25 mouse cellular contexts compared by ENCODE assay signal in genomic region chr4:148946071-148946470, GRCm38 (mm10).
DNase-seq lines count a peak whose midpoint lies in the region; ATAC-seq and TF ChIP-seq lines count a peak whose summit lies in the region.
"Had no signal": no experiment of that assay in that cellular context is flagged by ENCODE, and none has a peak within 500 bp of the region (broad histone marks: within the 10 kb centered on the region; RNA-seq: fewer than 3 reads in every experiment).

No protein-coding gene starts in this region.

- no peak overlapping the region for H3K27ac ChIP-seq in forebrain, embryonic 15.5 days (replicated peaks)
- H3K27ac ChIP-seq in forebrain, embryonic 11.5 days (ENCODE audit: low read depth, low read length) = no peak overlapping the region
- peak overlapping the region; percentile 55 for H3K27ac ChIP-seq in heart, embryonic 15.5 days
- no peak overlapping the region for H3K27ac ChIP-seq in lung, postnatal 0 days (ENCODE audit: low read length)
- H3K27ac ChIP-seq: embryonic facial prominence, embryonic 10.5 days; forebrain, embryonic 10.5 days; hindbrain, postnatal 0 days; layer of hippocampus, adult 2 months; limb, embryonic 10.5 days; liver, embryonic 15.5 days; macrophage; midbrain, embryonic 15.5 days; neural tube, embryonic 13.5 days had no signal

- no peak for TF ChIP-seq CTCF in lung, postnatal 0 days (IDR thresholded peaks at IDR 0.05)

- peaks cover 25% of the 10 kb centered on the region for H3K4me1 ChIP-seq in forebrain, embryonic 15.5 days
- peaks cover 12% of the 10 kb centered on the region for H3K4me1 ChIP-seq in forebrain, embryonic 11.5 days (replicated peaks; ENCODE audit: control insufficient read depth, insufficient read depth, low read length)
- peaks cover 50% of the 10 kb centered on the region for H3K4me1 ChIP-seq in heart, embryonic 15.5 days (replicated peaks)
- peaks cover under 1% of the 10 kb centered on the region for H3K4me1 ChIP-seq in lung, postnatal 0 days (ENCODE audit: insufficient read depth, low read depth, low read length)

- no peak overlapping the region for H3K9ac ChIP-seq in forebrain, embryonic 15.5 days (replicated peaks)
- no peak overlapping the region for H3K9ac ChIP-seq in forebrain, embryonic 11.5 days (ENCODE audit: low read length)
- H3K9ac ChIP-seq in heart, embryonic 15.5 days = no peak overlapping the region; the same call in 1 of the 2 replicates
- H3K9ac ChIP-seq in lung, postnatal 0 days (replicated peaks; ENCODE audit: low read depth) = no peak overlapping the region
- H3K9ac ChIP-seq: heart, embryonic 12.5 days; liver, embryonic 15.5 days; midbrain, embryonic 15.5 days; neural tube, embryonic 13.5 days had no signal

- H3K27me3 ChIP-seq in forebrain, embryonic 15.5 days = peaks cover 15% of the 10 kb centered on the region; the same call in 1 of the 2 replicates
- peaks cover 15% of the 10 kb centered on the region for H3K27me3 ChIP-seq in forebrain, embryonic 11.5 days (ENCODE audit: control insufficient read depth, insufficient read depth, low read length)
- peaks cover 5% of the 10 kb centered on the region; the same call in 1 of the 2 replicates for H3K27me3 ChIP-seq in heart, embryonic 15.5 days
- H3K27me3 ChIP-seq in lung, postnatal 0 days (replicated peaks; ENCODE audit: insufficient read depth, low read length) = 0 out of 2 replicates have a peak, but pooled peaks cover 7% of the 10 kb centered on the region
- H3K27me3 ChIP-seq: Patski had no signal

- ATAC-seq in forebrain, embryonic 15.5 days (replicated peaks) = peak; percentile 14; the same call in 1 of the 2 replicates
- no peak for ATAC-seq in forebrain, embryonic 11.5 days (replicated peaks; ENCODE audit: low FRiP score)
- no peak; the same call in 1 of the 2 replicates for ATAC-seq in heart, embryonic 15.5 days (replicated peaks; ENCODE audit: insufficient number of reproducible peaks, insufficient read depth, low FRiP score, low read depth)
- ATAC-seq in lung, postnatal 0 days = peak; percentile 3; the same call in 1 of the 2 replicates
- ATAC-seq: intestine, embryonic 16.5 days; midbrain, embryonic 15.5 days; Patski had no signal

- no peak for DNase-seq in forebrain, embryonic 11.5 days (ENCODE audit: low spot score)
- DNase-seq in heart, adult 18-20 months = no peak
- DNase-seq in lung, postnatal 0 days (ENCODE audit: low spot score) = no peak
- no peak for DNase-seq in lung, postnatal 36 days
- peak; percentile 80 for DNase-seq in fat pad, adult 2 months (ENCODE audit: extremely low read depth, low read depth, low spot score)
- no peak for DNase-seq in ovary, postnatal 14 days (ENCODE audit: low spot score)
- DNase-seq: kidney, adult 9 months; kidney, postnatal 14 days; liver; thymus, postnatal 14 days had no signal

- TF ChIP-seq EP300 in lung, postnatal 0 days (IDR thresholded peaks at IDR 0.05) = no peak

- H3K36me3 ChIP-seq in forebrain, embryonic 15.5 days = no peaks in the 10 kb centered on the region
- H3K36me3 ChIP-seq in forebrain, embryonic 11.5 days (ENCODE audit: control insufficient read depth, insufficient read depth, low read length) = no peaks in the 10 kb centered on the region; the same call in 1 of the 2 replicates
- peaks cover 52% of the 10 kb centered on the region; the same call in 1 of the 2 replicates for H3K36me3 ChIP-seq in heart, embryonic 15.5 days
- 0 out of 2 replicates have a peak, but pooled peaks cover 10% of the 10 kb centered on the region for H3K36me3 ChIP-seq in lung, postnatal 0 days (ENCODE audit: insufficient read depth, low read length)
- H3K36me3 ChIP-seq: embryonic facial prominence, embryonic 10.5 days; G1E; limb, embryonic 10.5 days; liver, embryonic 15.5 days; midbrain, embryonic 15.5 days had no signal

- H3K4me2 ChIP-seq in forebrain, embryonic 15.5 days (replicated peaks) = no peak overlapping the region
- no peak overlapping the region for H3K4me2 ChIP-seq in forebrain, embryonic 11.5 days (ENCODE audit: low read depth, low read length, severe bottlenecking)
- no peak overlapping the region for H3K4me2 ChIP-seq in heart, embryonic 15.5 days
- H3K4me2 ChIP-seq in lung, postnatal 0 days (replicated peaks; ENCODE audit: low read depth, low read length) = no peak overlapping the region
- H3K4me2 ChIP-seq: heart, embryonic 12.5 days; liver, embryonic 15.5 days; midbrain, embryonic 15.5 days; neural tube, embryonic 13.5 days had no signal

- 90% methylated on average over 8 of the region's 8 CpGs for WGBS in forebrain, embryonic 15.5 days
- 89% methylated on average over 8 of the region's 8 CpGs for WGBS in forebrain, embryonic 11.5 days
- WGBS in heart, embryonic 15.5 days = 80% methylated on average over 8 of the region's 8 CpGs
- WGBS in lung, postnatal 0 days = 76% methylated on average over 8 of the region's 8 CpGs

- H3K9me3 ChIP-seq in forebrain, embryonic 15.5 days = no peaks in the 10 kb centered on the region
- H3K9me3 ChIP-seq in forebrain, embryonic 11.5 days (ENCODE audit: control insufficient read depth, low read length) = no peaks in the 10 kb centered on the region
- H3K9me3 ChIP-seq in heart, embryonic 15.5 days (replicated peaks) = no peaks in the 10 kb centered on the region
- no peaks in the 10 kb centered on the region for H3K9me3 ChIP-seq in lung, postnatal 0 days (ENCODE audit: low read length)
- H3K9me3 ChIP-seq: embryonic facial prominence, embryonic 10.5 days; forebrain, embryonic 10.5 days; G1E; heart, embryonic 12.5 days; limb, embryonic 10.5 days; liver, embryonic 15.5 days; midbrain, embryonic 15.5 days; neural tube, embryonic 13.5 days had no signal

- H3K4me3 ChIP-seq in forebrain, embryonic 15.5 days = no peak overlapping the region
- H3K4me3 ChIP-seq in forebrain, embryonic 11.5 days (ENCODE audit: low read depth, low read length) = no peak overlapping the region
- H3K4me3 ChIP-seq in heart, embryonic 15.5 days = no peak overlapping the region
- H3K4me3 ChIP-seq in lung, postnatal 0 days (ENCODE audit: low read depth, low read length) = no peak overlapping the region
- H3K4me3 ChIP-seq: embryonic facial prominence, embryonic 10.5 days; forebrain, embryonic 10.5 days; heart, embryonic 12.5 days; layer of hippocampus, adult 2 months; limb, embryonic 10.5 days; liver, embryonic 15.5 days; midbrain, embryonic 15.5 days; neural tube, embryonic 13.5 days had no signal

Comparison
In these comparisons a context has a peak if more than half of its experiments do, and no peak if none do; other contexts are left out.
1. ATAC-seq: peak in forebrain, embryonic 15.5 days (single experiment) and lung, postnatal 0 days (single experiment); none in forebrain, embryonic 11.5 days (single experiment) and heart, embryonic 15.5 days (single experiment).